Mouse (Mus musculus): ENCODE data around the gene Hspa4. TPM values are rescaled to one million over a fixed set of nuclear protein-coding genes. Genes with fewer than 3 reads are reported as not detected.

The Hspa4 gene
- 105 to 113 TPM (median 108 TPM) in 4 replicates for total RNA-seq (2023)

GRCm38 (mm10) chr11:53300330-53301166 lies at the start of gene Hspa4:
TSS of gene Hspa4 (minus strand) at chr11:53300457.

GRCm38 (mm10) chr11:53324512-53324968 lies 24.3 kb upstream of the Hspa4 start, which contains the start of gene Zcchc10:
TSS of gene Zcchc10 (plus strand) at chr11:53324679.

Other genes with a start within 250 kb of the Hspa4 start
- gene Zcchc10, start 24.2 kb upstream of the Hspa4 start, total RNA-seq (2023), result 13.5 to 22.1 TPM (median 15.8 TPM) in 4 replicates
- gene Aff4, start 50.4 kb upstream of the Hspa4 start, total RNA-seq (2023), result 351 to 373 TPM (median 364 TPM) in 4 replicates
- not detected in 4 replicates for gene Leap2, start 122.7 kb upstream of the Hspa4 start, total RNA-seq (2023)
- 128 to 162 TPM (median 136 TPM) in 4 replicates for gene Uqcrq, start 130.4 kb upstream of the Hspa4 start, total RNA-seq (2023)
- gene Gdf9, start 130.6 kb upstream of the Hspa4 start, total RNA-seq (2023), result 0.72 to 2.6 TPM (median 2.3 TPM) in 3 of 4 replicates, not detected in the other
- gene Gm10447, start 156.7 kb upstream of the Hspa4 start, total RNA-seq (2023), result not detected in 4 replicates
- gene Shroom1, start 156.7 kb upstream of the Hspa4 start, total RNA-seq (2023), result not detected in 4 replicates
- not detected in 4 replicates for gene Gm9837, start 170.0 kb upstream of the Hspa4 start, total RNA-seq (2023)
- gene Gm9945, start 179.7 kb upstream of the Hspa4 start, total RNA-seq (2023), result not detected in 4 replicates
- gene Sowaha, start 179.8 kb upstream of the Hspa4 start, total RNA-seq (2023), result not detected in 4 replicates
- gene Sept8, start 218.8 kb upstream of the Hspa4 start, total RNA-seq (2023), result 0.25 to 0.48 TPM in 2 of 4 replicates, not detected in the others